Mouse (Mus musculus) heart, embryonic 16.5 days (tissue): ENCODE measurements around the gene Lrrc58. TPM values are rescaled to one million over a fixed set of nuclear protein-coding genes. Genes with fewer than 3 reads are reported as not detected.

Experiments
- ATAC-seq: fragments of 200-750 bp; cut with Nextera tagmentation; replicated peaks from 2 replicates; pipeline ENCODE4 v1.8.0; 2017; ENCODE audit warnings: moderate number of reproducible peaks; ENCODE audit not compliant: insufficient read depth, low FRiP score; ENCODE audit errors: extremely low read depth
- H3K27ac ChIP-seq: fragments of 300-500 bp; sonication (generic); 2 replicates; pipeline ENCODE4 v1.5.1; 2014; ENCODE audit warnings: mild to moderate bottlenecking, low read length, control low read depth, moderate library complexity
- H3K27me3 ChIP-seq: fragments of 300-500 bp; sonication (generic); 2 replicates; pipeline ENCODE4 v1.6.1; 2014; ENCODE audit warnings: low read length, mixed read lengths; ENCODE audit not compliant: control insufficient read depth, insufficient read depth
- H3K36me3 ChIP-seq: fragments of 300-500 bp; sonication (generic); 2 replicates; pipeline ENCODE4 v1.6.1; 2014; ENCODE audit not compliant: control insufficient read depth, insufficient read depth
- H3K4me1 ChIP-seq: fragments of 300-500 bp; sonication (generic); 2 replicates; pipeline ENCODE4 v1.6.1; 2014; ENCODE audit warnings: low read length, mixed read lengths; ENCODE audit not compliant: control insufficient read depth, insufficient read depth
- H3K4me2 ChIP-seq: fragments of 300-500 bp; sonication (generic); 2 replicates; pipeline ENCODE4 v1.6.1; 2014; ENCODE audit warnings: low read depth, mild to moderate bottlenecking, control low read depth, low read length
- H3K4me3 ChIP-seq: fragments of 300-500 bp; sonication (generic); 2 replicates; pipeline ENCODE4 v1.5.1; 2014; ENCODE audit warnings: mild to moderate bottlenecking, control low read depth, low read length
- H3K9ac ChIP-seq: fragments of 300-500 bp; sonication (generic); 2 replicates; pipeline ENCODE4 v1.6.1; 2014; ENCODE audit warnings: low read length, control low read depth
- H3K9me3 ChIP-seq: fragments of 300-500 bp; sonication (generic); replicated peaks from 2 replicates; pipeline ENCODE4 v1.6.1; 2016; ENCODE audit warnings: low read length; ENCODE audit not compliant: control insufficient read depth
- WGBS: fragments of 180-500 bp; shearing (Covaris S2); extraction: QIAGEN DNeasy Blood & Tissue Kit; methylation state at CpG from one replicate; pipeline ENCODE4 v1.1.7; 2014; 5-methylcytosine and 5-hydroxymethylcytosine counted together
- polyA plus RNA-seq: library from polyadenylated mRNA; unstranded; fragments of >200 nt; fragmentation: Nextera tagmentation; extraction: Ambion mirVana; gene quantifications from 2 replicates; pipeline ENCODE4 v1.2.1, GENCODE M21; 2015

Lrrc58 gene
- polyA plus RNA-seq, 1 experiment from 2014 or later: 36.2 TPM

GRCm38 (mm10) chr16:37899357-37899756 is 31.2 kb downstream of the Lrrc58 start:
- no peak overlapping the region for H3K9ac ChIP-seq
- no peaks in the 10 kb centered on the region; the same call in 1 of the 2 replicates for H3K9me3 ChIP-seq
- H3K4me1 ChIP-seq: peaks cover 8% of the 10 kb centered on the region
- no peak overlapping the region for H3K4me3 ChIP-seq
- no peak for ATAC-seq
- no peaks in the 10 kb centered on the region for H3K27me3 ChIP-seq
- H3K27ac ChIP-seq: no peak overlapping the region
- no peaks in the 10 kb centered on the region for H3K36me3 ChIP-seq
- no peak overlapping the region for H3K4me2 ChIP-seq
- 51% methylated on average over 2 of the region's 2 CpGs for WGBS

GRCm38 (mm10) chr16:37901318-37901717 is 33.1 kb downstream of the Lrrc58 start:
- Histone ChIP-seq H3K36me3 (no peaks in the 10 kb centered on the region), H3K4me2 (no peak overlapping the region), H3K9me3 (no peaks in the 10 kb centered on the region; the same call in 1 of the 2 replicates), H3K4me3 (no peak overlapping the region), H3K27ac (no peak overlapping the region), H3K4me1 (no peaks in the 10 kb centered on the region), H3K27me3 (no peaks in the 10 kb centered on the region), H3K9ac (no peak overlapping the region)
- WGBS: 53% methylated on average over 11 of the region's 11 CpGs
- ATAC-seq: no peak

GRCm38 (mm10) chr16:37906456-37906855 is 38.3 kb downstream of the Lrrc58 start:
- 91% methylated on average over 3 of the region's 3 CpGs for WGBS
- Histone ChIP-seq H3K4me3 (no peak overlapping the region), H3K27me3 (no peaks in the 10 kb centered on the region), H3K4me1 (no peaks in the 10 kb centered on the region), H3K27ac (no peak overlapping the region), H3K36me3 (no peaks in the 10 kb centered on the region), H3K9me3 (peaks cover 3% of the 10 kb centered on the region), H3K4me2 (no peak overlapping the region), H3K9ac (no peak overlapping the region)
- no peak for ATAC-seq

GRCm38 (mm10) chr16:37911086-37911485 is 42.9 kb downstream of the Lrrc58 start:
- ATAC-seq: no peak
- WGBS: 53% methylated on average over 1 of the region's 1 CpGs
- Histone ChIP-seq H3K27ac (no peak overlapping the region), H3K9me3 (peaks cover 5% of the 10 kb centered on the region; the same call in 1 of the 2 replicates), H3K4me3 (no peak overlapping the region), H3K4me2 (no peak overlapping the region), H3K27me3 (0 out of 2 replicates have a peak, but pooled peaks cover 3% of the 10 kb centered on the region), H3K36me3 (no peaks in the 10 kb centered on the region), H3K4me1 (no peaks in the 10 kb centered on the region), H3K9ac (no peak overlapping the region)

- H3K9me3 ChIP-seq: peaks cover 3% of the 10 kb centered on the region; the same call in 1 of the 2 replicates
- H3K4me2 ChIP-seq: peak within 1 kb of the TSS; percentile 96
- no peak for ATAC-seq
- H3K9ac ChIP-seq: peak within 1 kb of the TSS; percentile 76
- 4% methylated on average over 53 of the region's 53 CpGs for WGBS
- H3K27ac ChIP-seq: no peak within 1 kb of the TSS
- peak within 1 kb of the TSS; percentile 67 for H3K4me3 ChIP-seq
- peaks cover 3% of the 10 kb centered on the region; the same call in 1 of the 2 replicates for H3K4me1 ChIP-seq
- peaks cover 12% of the 10 kb centered on the region; the same call in 1 of the 2 replicates for H3K27me3 ChIP-seq
- no peaks in the 10 kb centered on the region for H3K36me3 ChIP-seq
These were observed 48.1 kb downstream of the Lrrc58 start, which contains the start of gene Gpr156 for GRCm38 (mm10) chr16:37916138-37916817. Gpr156 (plus strand) TSS chr16:37916496.

- Histone ChIP-seq H3K4me2 (peak overlapping the region; percentile 96), H3K9me3 (no peaks in the 10 kb centered on the region), H3K4me3 (peak overlapping the region; percentile 67), H3K36me3 (no peaks in the 10 kb centered on the region), H3K4me1 (peaks cover 3% of the 10 kb centered on the region; the same call in 1 of the 2 replicates), H3K27ac (no peak overlapping the region), H3K9ac (no peak overlapping the region; the same call in 1 of the 2 replicates), H3K27me3 (peaks cover 12% of the 10 kb centered on the region; the same call in 1 of the 2 replicates)
- 41% methylated on average over 7 of the region's 7 CpGs for WGBS
- ATAC-seq: no peak
These were observed 48.6 kb downstream of the Lrrc58 start for GRCm38 (mm10) chr16:37916818-37917201.

- 87% methylated on average over 6 of the region's 6 CpGs for WGBS
- Histone ChIP-seq H3K4me1 (peaks cover 3% of the 10 kb centered on the region; the same call in 1 of the 2 replicates), H3K9ac (no peak overlapping the region), H3K4me3 (no peak overlapping the region), H3K27me3 (peaks cover 12% of the 10 kb centered on the region; the same call in 1 of the 2 replicates), H3K36me3 (no peaks in the 10 kb centered on the region), H3K27ac (no peak overlapping the region), H3K9me3 (no peaks in the 10 kb centered on the region), H3K4me2 (no peak overlapping the region)
- ATAC-seq: no peak
These were observed 50.8 kb downstream of the Lrrc58 start for GRCm38 (mm10) chr16:37919000-37919399.

- Histone ChIP-seq H3K9ac (no peak overlapping the region), H3K4me1 (peaks cover 4% of the 10 kb centered on the region), H3K27me3 (peaks cover 9% of the 10 kb centered on the region; the same call in 1 of the 2 replicates), H3K4me2 (no peak overlapping the region), H3K9me3 (no peaks in the 10 kb centered on the region), H3K4me3 (no peak overlapping the region), H3K36me3 (no peaks in the 10 kb centered on the region), H3K27ac (no peak overlapping the region)
- no peak for ATAC-seq
- 64% methylated on average over 8 of the region's 8 CpGs for WGBS
These were observed 52.7 kb downstream of the Lrrc58 start for GRCm38 (mm10) chr16:37920842-37921409.

GRCm38 (mm10) chr16:37926087-37926486 is 57.9 kb downstream of the Lrrc58 start:
- H3K36me3 ChIP-seq: no peaks in the 10 kb centered on the region
- WGBS: 34% methylated on average over 7 of the region's 7 CpGs
- peaks cover 5% of the 10 kb centered on the region for H3K4me1 ChIP-seq
- no peak overlapping the region for H3K27ac ChIP-seq
- H3K9ac ChIP-seq: no peak overlapping the region
- H3K9me3 ChIP-seq: no peaks in the 10 kb centered on the region
- no peak overlapping the region for H3K4me3 ChIP-seq
- H3K27me3 ChIP-seq: no peaks in the 10 kb centered on the region
- ATAC-seq: no peak
- no peak overlapping the region for H3K4me2 ChIP-seq
